Mouse (Mus musculus) bone marrow, adult 2 months (tissue): ENCODE data around the gene Rab37. TPM values are rescaled to one million over a fixed set of nuclear protein-coding genes. Genes with fewer than 3 reads are reported as not detected.

Experiments
- H3K27ac ChIP-seq: fragments of 200-500 bp; 2 replicates; pipeline ENCODE4 v1.5.1; 2012; ENCODE audit warnings: low read depth, mild to moderate bottlenecking, control low read depth, inconsistent platforms, low read length; ENCODE audit not compliant: control insufficient read depth, poor library complexity, insufficient read depth
- H3K4me1 ChIP-seq: fragments of 200-500 bp; 2 replicates; pipeline ENCODE4 v1.6.1; 2011; ENCODE audit warnings: low read length; ENCODE audit not compliant: control insufficient read depth, insufficient read depth
- H3K4me3 ChIP-seq: fragments of 200-500 bp; replicated peaks from 2 replicates; pipeline ENCODE3; 2011; ENCODE audit warnings: mild to moderate bottlenecking, low read depth, low read length, control low read depth; ENCODE audit not compliant: control insufficient read depth
- CTCF ChIP-seq: fragments of 200-500 bp; IDR thresholded peaks from 2 replicates; pipeline ENCODE4 v1.5.1; 2011; ENCODE audit warnings: low read length, control low read depth; ENCODE audit not compliant: control insufficient read depth, insufficient read depth
- POLR2A ChIP-seq: fragments of 200-500 bp; IDR thresholded peaks from 2 replicates; pipeline ENCODE4 v1.6.1; 2011; ENCODE audit warnings: low read depth, mild to moderate bottlenecking, control low read depth, low read length, borderline replicate concordance; ENCODE audit not compliant: control insufficient read depth
- WGBS: fragments of 180-500 bp; shearing (Covaris S2); methylation state at CpG from one replicate; pipeline ENCODE4 v1.1.7; 2018; 5-methylcytosine and 5-hydroxymethylcytosine counted together
- polyA plus RNA-seq: library from polyadenylated mRNA; stranded (reverse); fragments of >200 nt; gene quantifications from 2 replicates; pipeline ENCODE4 v1.2.4, GENCODE M21; 2011; ENCODE audit warnings: low replicate concordance; ENCODE audit not compliant: missing spikeins, insufficient read depth, insufficient read length

Rab37 gene
- polyA plus RNA-seq, 1 experiment, result 11.6 TPM

- Histone ChIP-seq H3K27ac (no peak overlapping the region), H3K4me3 (no peak overlapping the region), H3K4me1 (peaks cover 2% of the 10 kb centered on the region; the same call in 1 of the 2 replicates)
- TF ChIP-seq POLR2A (no peak), CTCF (no peak)
- 78% methylated on average over 16 of the region's 16 CpGs for WGBS
These were observed 8.1 kb downstream of the Rab37 start for GRCm38 (mm10) chr11:115099241-115099840.

- Histone ChIP-seq H3K4me1 (peaks cover 2% of the 10 kb centered on the region; the same call in 1 of the 2 replicates), H3K4me3 (no peak overlapping the region), H3K27ac (no peak overlapping the region)
- WGBS, result 57% methylated on average over 5 of the region's 5 CpGs
- no peak for TF ChIP-seq CTCF
- no peak for TF ChIP-seq POLR2A
These were observed 8.9 kb downstream of the Rab37 start for GRCm38 (mm10) chr11:115100032-115100621.

GRCm38 (mm10) chr11:115100741-115101140 is 9.5 kb downstream of the Rab37 start:
- TF ChIP-seq CTCF (no peak), POLR2A (no peak)
- peaks cover 2% of the 10 kb centered on the region; the same call in 1 of the 2 replicates for H3K4me1 ChIP-seq
- WGBS, result 83% methylated on average over 7 of the region's 7 CpGs
- H3K4me3 ChIP-seq, result no peak overlapping the region
- no peak overlapping the region for H3K27ac ChIP-seq

GRCm38 (mm10) chr11:115101615-115102051 is 10.4 kb downstream of the Rab37 start:
- TF ChIP-seq CTCF (no peak), POLR2A (no peak)
- WGBS, result 82% methylated on average over 6 of the region's 6 CpGs
- peaks cover 2% of the 10 kb centered on the region; the same call in 1 of the 2 replicates for H3K4me1 ChIP-seq
- H3K4me3 ChIP-seq, result no peak overlapping the region
- H3K27ac ChIP-seq, result no peak overlapping the region

GRCm38 (mm10) chr11:115102116-115102515 is 10.9 kb downstream of the Rab37 start:
- Histone ChIP-seq H3K4me1 (peaks cover 3% of the 10 kb centered on the region; the same call in 1 of the 2 replicates), H3K4me3 (no peak overlapping the region), H3K27ac (no peak overlapping the region)
- 80% methylated on average over 9 of the region's 9 CpGs for WGBS
- TF ChIP-seq CTCF (no peak), POLR2A (no peak)

GRCm38 (mm10) chr11:115103470-115104413 is 12.5 kb downstream of the Rab37 start:
- Histone ChIP-seq H3K4me3 (no peak overlapping the region), H3K4me1 (peaks cover 3% of the 10 kb centered on the region; the same call in 1 of the 2 replicates), H3K27ac (no peak overlapping the region)
- WGBS, result 74% methylated on average over 25 of the region's 25 CpGs
- TF ChIP-seq POLR2A (no peak), CTCF (no peak)

GRCm38 (mm10) chr11:115104769-115105563 is 13.7 kb downstream of the Rab37 start:
- no peak overlapping the region for H3K4me3 ChIP-seq
- TF ChIP-seq CTCF (no peak), POLR2A (no peak)
- no peak overlapping the region for H3K27ac ChIP-seq
- WGBS, result 69% methylated on average over 8 of the region's 8 CpGs
- peaks cover 4% of the 10 kb centered on the region; the same call in 1 of the 2 replicates for H3K4me1 ChIP-seq
